Mouse (Mus musculus) E14TG2a.4 (cell line): ENCODE measurements around the gene Slc25a12.
"Not testable (repeated sequence)": the region's sequence is repeated elsewhere in the genome, so short reads cannot be mapped to it uniquely, and the experiment has no call there.

Experiments
- H3K27me3 ChIP-seq: 2 replicates; pipeline ENCODE4 v1.6.1; 2014; ENCODE audit warnings: low read length, control low read depth; ENCODE audit not compliant: insufficient read depth
- H3K36me3 ChIP-seq: 2 replicates; pipeline ENCODE4 v1.6.1; 2014; ENCODE audit warnings: low read length, control low read depth; ENCODE audit not compliant: insufficient read depth
- H3K4me1 ChIP-seq: replicated peaks from 2 replicates; pipeline ENCODE4 v1.6.1; 2014; ENCODE audit warnings: low read depth, low read length, control low read depth
- H3K4me3 ChIP-seq: replicated peaks from 2 replicates; pipeline ENCODE4 v1.5.1; 2014; ENCODE audit warnings: mild to moderate bottlenecking, low read length
- H3K9me3 ChIP-seq: 2 replicates; pipeline ENCODE4 v1.6.1; 2014; ENCODE audit warnings: low read length, control low read depth
- CTCF ChIP-seq: conservative IDR thresholded peaks from 2 replicates; pipeline ENCODE4 v1.5.1; 2014; ENCODE audit warnings: low read length
- NANOG ChIP-seq: IDR thresholded peaks from 2 replicates; pipeline ENCODE4 v1.6.1; 2014; ENCODE audit warnings: borderline replicate concordance, low read length, mixed read lengths
- POU5F1 ChIP-seq: IDR thresholded peaks from 2 replicates; pipeline ENCODE4 v1.6.1; 2014; ENCODE audit warnings: low read length, borderline replicate concordance

The Slc25a12 gene

DNA sequence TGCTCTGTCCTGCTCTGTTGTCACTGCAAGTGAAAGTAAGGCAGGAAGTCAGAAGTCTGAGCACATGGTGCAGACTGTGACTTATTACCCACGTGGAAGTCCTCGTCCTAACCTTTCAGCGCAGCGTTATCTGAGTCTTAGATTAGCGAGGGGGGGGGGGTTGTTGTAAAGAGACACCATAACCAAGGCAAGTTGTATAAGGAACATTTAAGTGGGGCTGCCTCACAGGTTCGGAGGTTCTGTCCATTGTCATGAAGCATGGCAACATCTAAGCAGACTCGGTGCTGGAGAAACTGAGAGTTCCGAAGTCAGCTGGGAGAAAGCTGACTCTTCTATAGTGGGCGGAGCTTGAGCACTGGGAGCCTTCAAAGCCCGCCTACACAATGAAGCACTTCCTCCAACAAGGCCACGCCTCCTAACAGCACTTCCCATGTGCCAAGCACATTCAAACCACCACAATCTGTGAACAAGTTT is 8.9 kb upstream of the Slc25a12 start:
- H3K4me3 ChIP-seq, result peak overlapping the region; percentile 78
- no peaks in the 10 kb centered on the region for H3K27me3 ChIP-seq
- TF ChIP-seq POU5F1 (no peak), NANOG (no peak)
- no peaks in the 10 kb centered on the region for H3K9me3 ChIP-seq
- peaks cover 47% of the 10 kb centered on the region for H3K4me1 ChIP-seq
- H3K36me3 ChIP-seq, result peaks cover 13% of the 10 kb centered on the region

DNA sequence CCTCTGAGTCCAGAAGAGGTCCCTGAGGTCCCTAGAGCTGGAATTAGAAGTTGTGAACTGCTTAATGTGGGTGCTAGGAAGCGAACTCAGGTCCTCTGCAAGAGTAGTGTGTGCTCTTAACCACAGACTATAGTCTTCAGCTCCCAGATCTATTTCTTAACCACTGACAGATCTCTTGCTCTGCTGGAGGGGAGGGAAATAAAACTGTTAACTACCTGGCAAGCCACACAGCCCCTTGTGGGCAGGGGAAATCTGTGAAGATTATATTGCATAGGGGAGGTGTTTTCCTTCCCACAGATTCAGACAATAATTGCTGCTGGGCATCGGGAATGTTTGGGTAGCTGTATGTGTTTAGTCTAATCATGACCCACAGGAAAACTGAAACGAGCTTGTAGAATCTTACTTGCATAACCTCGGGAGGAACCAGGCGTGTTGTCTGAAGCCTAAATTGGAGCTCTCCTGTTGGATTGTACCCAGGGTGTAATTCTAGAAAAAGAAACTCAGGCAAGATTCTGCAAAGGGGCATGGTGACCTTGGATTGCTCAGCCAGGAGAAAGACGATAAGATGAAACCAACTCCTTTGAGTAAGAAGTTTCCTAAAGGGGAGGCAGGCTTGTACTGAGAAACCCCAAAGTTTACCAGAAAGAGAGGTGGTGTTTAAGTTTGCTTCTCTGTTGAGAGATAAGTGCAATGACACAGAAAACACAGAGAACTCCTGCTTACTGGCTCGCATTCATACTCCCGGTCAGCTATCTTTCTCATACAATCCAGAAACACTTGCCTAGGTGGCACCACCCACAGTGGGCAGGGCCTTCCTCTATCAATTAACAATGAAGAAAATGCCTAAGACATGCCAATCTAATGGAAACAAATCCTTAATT is 7.0 kb upstream of the Slc25a12 start:
- Histone ChIP-seq H3K4me1 (peaks cover 43% of the 10 kb centered on the region), H3K4me3 (no peak overlapping the region), H3K27me3 (no peaks in the 10 kb centered on the region)

DNA sequence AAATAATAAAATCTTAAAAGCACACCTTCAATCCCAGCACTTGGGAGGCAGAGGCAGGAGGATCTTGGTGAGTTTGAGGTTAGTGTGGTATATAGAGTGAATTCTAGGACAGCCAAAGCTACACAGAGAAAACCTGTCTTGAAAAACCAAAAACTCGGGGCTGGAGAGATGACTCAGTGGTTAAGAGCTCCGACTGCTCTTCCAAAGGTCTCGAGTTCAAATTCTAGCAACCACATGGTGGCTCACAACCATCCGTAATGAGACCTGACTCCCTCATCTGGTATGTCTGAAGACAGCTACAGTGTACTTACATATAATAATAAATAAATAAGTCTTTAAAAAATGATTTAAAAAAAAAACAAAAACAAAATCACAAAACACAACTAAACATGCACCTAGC is 4.7 kb upstream of the Slc25a12 start:
- not testable (repeated sequence) for H3K27me3 ChIP-seq, H3K9me3 ChIP-seq, H3K4me3 ChIP-seq
- H3K36me3 ChIP-seq, result peaks cover 13% of the 10 kb centered on the region
- peaks cover 32% of the 10 kb centered on the region for H3K4me1 ChIP-seq

More for the DNA sequence above, 7.0 kb upstream of the Slc25a12 start:
- no peak for TF ChIP-seq NANOG
- no peak for TF ChIP-seq POU5F1
- TF ChIP-seq CTCF, result no peak
- peaks cover 13% of the 10 kb centered on the region for H3K36me3 ChIP-seq
- no peaks in the 10 kb centered on the region for H3K9me3 ChIP-seq

DNA sequence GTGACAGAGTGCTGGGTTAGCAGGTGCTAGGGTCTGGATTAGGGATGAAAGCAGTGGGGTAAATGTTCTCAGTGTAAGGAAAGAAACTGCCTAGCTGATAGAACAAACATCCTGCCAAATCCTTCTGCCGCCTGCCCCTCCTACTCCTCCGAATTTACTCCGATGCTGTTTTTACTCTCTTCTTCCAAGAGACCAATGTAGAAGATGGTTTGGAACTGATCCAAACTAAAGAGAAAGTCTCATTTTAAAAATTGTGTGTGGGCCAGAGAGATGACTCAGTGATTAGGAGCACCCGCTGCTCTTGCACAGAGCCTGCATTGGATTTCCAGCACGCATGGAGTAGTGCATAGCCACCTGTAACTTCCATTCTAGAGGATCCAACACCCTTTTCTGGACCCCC is 4.2 kb upstream of the Slc25a12 start:
- H3K36me3 ChIP-seq, result peaks cover 13% of the 10 kb centered on the region
- H3K27me3 ChIP-seq, result no peaks in the 10 kb centered on the region
- H3K4me1 ChIP-seq, result peaks cover 30% of the 10 kb centered on the region
- no peak overlapping the region for H3K4me3 ChIP-seq
- H3K9me3 ChIP-seq, result no peaks in the 10 kb centered on the region
- TF ChIP-seq CTCF (no peak), POU5F1 (no peak), NANOG (no peak)

DNA sequence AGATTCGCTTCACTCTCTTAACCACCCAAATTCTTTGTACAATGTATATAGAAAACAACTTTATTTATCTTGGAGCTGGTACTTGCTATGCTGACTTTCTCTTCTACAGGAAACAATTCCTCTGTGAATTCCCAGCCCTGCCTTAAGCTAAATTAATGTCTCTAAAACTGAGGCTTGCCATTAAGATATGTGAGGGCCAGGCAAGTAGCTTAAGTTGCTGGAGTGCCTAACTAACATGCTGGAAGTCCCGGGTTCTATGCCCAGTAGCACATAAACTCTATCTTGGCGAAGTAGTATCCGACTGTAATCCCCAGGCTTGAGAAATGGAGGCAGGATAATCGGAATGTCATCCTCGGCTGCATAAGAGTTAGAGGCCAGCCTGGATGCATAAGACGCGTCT is 537 bp upstream of the Slc25a12 start:
- H3K36me3 ChIP-seq, result no peaks in the 10 kb centered on the region
- no peaks in the 10 kb centered on the region for H3K9me3 ChIP-seq
- peak overlapping the region; percentile 92 for H3K4me3 ChIP-seq
- peaks cover 36% of the 10 kb centered on the region for H3K4me1 ChIP-seq
- no peaks in the 10 kb centered on the region for H3K27me3 ChIP-seq
- no peak for TF ChIP-seq POU5F1
- no peak for TF ChIP-seq NANOG
- TF ChIP-seq CTCF, result no peak

DNA sequence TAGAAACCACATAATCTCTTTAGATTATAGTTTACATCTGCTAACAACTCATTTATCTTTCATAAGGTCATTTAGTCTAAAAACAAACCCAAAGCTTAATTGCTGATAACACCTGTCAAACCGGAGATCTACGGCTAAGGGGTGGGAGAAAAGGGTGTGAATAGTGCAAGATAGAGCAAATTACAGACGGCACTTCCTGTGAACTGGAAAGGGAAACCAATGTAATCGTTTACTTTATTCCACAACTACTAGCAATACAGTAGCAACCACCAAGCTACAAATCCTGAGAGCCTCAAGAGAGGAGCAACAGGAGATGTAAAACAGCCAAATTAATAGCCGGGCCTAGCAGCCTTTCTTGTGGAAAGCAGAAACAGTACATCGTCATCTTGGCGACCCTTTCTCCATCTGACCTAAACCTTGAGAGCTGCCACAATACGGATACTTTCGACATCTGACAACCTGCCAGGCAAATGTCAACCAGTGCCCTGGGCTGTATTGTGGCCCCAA is 878 bp downstream of the Slc25a12 start:
- no peaks in the 10 kb centered on the region for H3K9me3 ChIP-seq
- no peaks in the 10 kb centered on the region for H3K27me3 ChIP-seq
- no peak for TF ChIP-seq NANOG
- no peak for TF ChIP-seq CTCF
- TF ChIP-seq POU5F1, result no peak
- peak overlapping the region; percentile 92 for H3K4me3 ChIP-seq
- H3K36me3 ChIP-seq, result peaks cover 3% of the 10 kb centered on the region; the same call in 1 of the 2 replicates
- H3K4me1 ChIP-seq, result peaks cover 47% of the 10 kb centered on the region

DNA sequence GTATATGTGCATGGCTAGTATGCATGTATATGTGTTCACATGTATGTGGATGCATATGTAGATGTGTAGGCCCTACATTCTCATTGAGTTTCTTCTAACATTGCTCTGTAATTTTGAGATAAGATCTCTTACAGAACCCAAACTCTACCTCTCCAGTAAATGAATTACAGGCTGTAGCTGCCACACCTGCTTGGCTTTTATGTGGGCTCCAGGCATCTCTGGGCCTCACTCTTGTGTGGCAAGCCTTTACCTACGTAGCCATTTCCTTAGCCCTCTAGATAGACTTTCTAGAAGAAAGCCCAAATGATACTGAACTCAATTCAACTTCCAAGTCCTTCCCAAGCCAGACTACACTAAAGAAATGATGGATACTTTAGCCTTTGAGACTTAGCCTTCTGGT is 7.4 kb downstream of the Slc25a12 start:
- TF ChIP-seq NANOG (no peak), CTCF (no peak), POU5F1 (no peak)
- Histone ChIP-seq H3K9me3 (no peaks in the 10 kb centered on the region), H3K36me3 (peaks cover 58% of the 10 kb centered on the region), H3K4me3 (no peak overlapping the region), H3K4me1 (peaks cover 65% of the 10 kb centered on the region), H3K27me3 (no peaks in the 10 kb centered on the region)

DNA sequence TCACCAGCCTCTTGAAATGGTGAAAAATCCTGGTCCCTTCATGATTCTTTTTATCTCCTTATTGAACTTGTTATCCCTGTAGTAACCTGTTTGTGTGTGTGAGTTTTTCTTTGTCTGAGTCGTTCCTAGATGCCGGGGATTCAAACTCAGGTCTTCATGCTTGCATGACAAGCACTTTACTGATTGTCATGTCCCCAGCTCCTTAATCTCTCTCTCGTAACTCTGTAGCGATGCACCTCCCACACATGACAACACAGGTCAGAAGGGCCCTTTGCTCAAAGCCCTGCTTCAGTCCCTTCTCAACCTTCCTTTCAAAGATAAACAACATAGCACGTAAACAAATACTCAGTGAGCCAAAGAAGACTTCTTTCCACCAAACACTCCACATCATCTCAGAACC is 9.2 kb downstream of the Slc25a12 start:
- Histone ChIP-seq H3K36me3 (peaks cover 75% of the 10 kb centered on the region), H3K27me3 (no peaks in the 10 kb centered on the region), H3K4me3 (no peak overlapping the region), H3K4me1 (peaks cover 70% of the 10 kb centered on the region), H3K9me3 (no peaks in the 10 kb centered on the region)
- TF ChIP-seq NANOG (no peak), CTCF (no peak), POU5F1 (no peak)
